10 mouse cellular contexts compared by ENCODE assay signal in genomic region chr11:103113005-103113404, GRCm38 (mm10). TPM values are rescaled to one million over a fixed set of nuclear protein-coding genes. Genes with fewer than 3 reads are reported as not detected.
DNase-seq lines count a peak whose midpoint lies in the region; ATAC-seq and TF ChIP-seq lines count a peak whose summit lies in the region.
"Had no signal": no experiment of that assay in that cellular context is flagged by ENCODE, and none has a peak within 500 bp of the region (broad histone marks: within the 10 kb centered on the region; RNA-seq: fewer than 3 reads in every experiment).

No protein-coding gene starts in this region.

- peaks cover 11 to 21% of the 10 kb centered on the region in 2 experiments for H3K4me1 ChIP-seq in liver, embryonic 14.5 days (replicated peaks; ENCODE audit: control insufficient read depth in 2 of 2, insufficient read depth in 2 of 2, low read length in 1 of 2)
- H3K4me1 ChIP-seq in embryonic facial prominence, embryonic 10.5 days, result peaks cover 48% of the 10 kb centered on the region
- peaks cover 24% of the 10 kb centered on the region for H3K4me1 ChIP-seq in intestine, embryonic 16.5 days (ENCODE audit: control insufficient read depth, insufficient read depth, low read length)

- H3K9ac ChIP-seq in liver, embryonic 14.5 days (replicated peaks), result no peak overlapping the region
- H3K9ac ChIP-seq in intestine, embryonic 16.5 days (ENCODE audit: low read depth, low read length), result peak overlapping the region; percentile 64; the same call in 1 of the 2 replicates

- no peak for TF ChIP-seq EP300 in liver, embryonic 14.5 days (IDR thresholded peaks at IDR 0.05; ENCODE audit: low read depth)

- H3K27me3 ChIP-seq in liver, embryonic 14.5 days (ENCODE audit: control insufficient read depth, insufficient read depth, low read length), result no peaks in the 10 kb centered on the region; the same call in 1 of the 2 replicates
- peaks cover 40% of the 10 kb centered on the region for H3K27me3 ChIP-seq in embryonic facial prominence, embryonic 10.5 days (replicated peaks; ENCODE audit: low read depth, poor library complexity, severe bottlenecking)
- H3K27me3 ChIP-seq in intestine, embryonic 16.5 days (replicated peaks; ENCODE audit: control insufficient read depth, insufficient read depth, low read length), result no peaks in the 10 kb centered on the region

- ATAC-seq in liver, embryonic 14.5 days (ENCODE audit: insufficient read depth), result no peak
- ATAC-seq in intestine, embryonic 16.5 days, result no peak
- ATAC-seq: hindbrain, embryonic 16.5 days had no signal

- 67% methylated on average over 12 of the region's 12 CpGs for WGBS in liver, embryonic 14.5 days (ENCODE audit: insufficient replicate concordance)
- WGBS in embryonic facial prominence, embryonic 10.5 days, result 30% methylated on average over 12 of the region's 12 CpGs
- WGBS in intestine, embryonic 16.5 days, result 60% methylated on average over 12 of the region's 12 CpGs

- H3K4me2 ChIP-seq in liver, embryonic 14.5 days (ENCODE audit: low read depth), result 0 out of 2 replicates have a peak overlapping the region, but pooled peaks have one; percentile 1
- no peak overlapping the region for H3K4me2 ChIP-seq in intestine, embryonic 16.5 days (ENCODE audit: low read depth, low read length)

- H3K9me3 ChIP-seq in liver, embryonic 14.5 days (ENCODE audit: control insufficient read depth, low read length), result no peaks in the 10 kb centered on the region
- no peaks in the 10 kb centered on the region for H3K9me3 ChIP-seq in embryonic facial prominence, embryonic 10.5 days
- no peaks in the 10 kb centered on the region for H3K9me3 ChIP-seq in intestine, embryonic 16.5 days (ENCODE audit: control insufficient read depth, low read length)
- H3K9me3 ChIP-seq: neural tube, embryonic 13.5 days had no signal

- H3K4me3 ChIP-seq in liver, embryonic 14.5 days (ENCODE audit: insufficient read depth in 1 of 2, low read depth in 2 of 2, low read length in 2 of 2), result no peak overlapping the region
- peak overlapping the region; percentile 57; the same call in 1 of the 2 replicates for H3K4me3 ChIP-seq in embryonic facial prominence, embryonic 10.5 days
- H3K4me3 ChIP-seq in intestine, embryonic 16.5 days (ENCODE audit: low read length), result no peak overlapping the region

- H3K36me3 ChIP-seq in liver, embryonic 14.5 days (replicated peaks; ENCODE audit: control insufficient read depth, insufficient read depth, low read depth), result no peaks in the 10 kb centered on the region; the same call in 1 of the 2 replicates
- H3K36me3 ChIP-seq in embryonic facial prominence, embryonic 10.5 days (replicated peaks), result no peaks in the 10 kb centered on the region
- no peaks in the 10 kb centered on the region for H3K36me3 ChIP-seq in intestine, embryonic 16.5 days (ENCODE audit: control insufficient read depth, insufficient read depth, low read length)
- H3K36me3 ChIP-seq: neural tube, embryonic 13.5 days had no signal

- no peak for TF ChIP-seq CTCF in liver, embryonic 14.5 days (IDR thresholded peaks at IDR 0.05; ENCODE audit: low read depth)

- DNase-seq in gastrocnemius, postnatal 25 days, result peak; percentile 16
- DNase-seq in gastrocnemius, postnatal 10 days, result no peak
- DNase-seq in liver, embryonic 14.5 days (ENCODE audit: low read depth in 3 of 3, low spot score in 3 of 3), result no peak
- no peak for DNase-seq in liver
- no peak for DNase-seq in embryonic facial prominence, embryonic 10.5 days (ENCODE audit: low spot score)
- no peak for DNase-seq in layer of hippocampus, adult 11-12 months (ENCODE audit: low spot score)
- DNase-seq in adrenal gland, postnatal 25 days, result no peak

- no peak overlapping the region for H3K27ac ChIP-seq in liver, embryonic 14.5 days
- 0 out of 2 replicates have a peak overlapping the region, but pooled peaks have one; percentile 82 for H3K27ac ChIP-seq in embryonic facial prominence, embryonic 10.5 days (replicated peaks)
- peak overlapping the region; percentile 43 for H3K27ac ChIP-seq in intestine, embryonic 16.5 days (ENCODE audit: low read length)
- H3K27ac ChIP-seq: neural tube, embryonic 13.5 days had no signal

RNA-seq across cellular contexts. Expression of gene Hexim1, which starts 3.0 kb away (rescaled TPM):
- 10 to 100 TPM; 17.4 to 19.0 TPM for total RNA-seq in gastrocnemius, postnatal 25 days (2021)
- total RNA-seq in gastrocnemius, postnatal 10 days (2021), result 10 to 100 TPM; 24.0 to 26.7 TPM
- polyA plus RNA-seq in liver, embryonic 14.5 days (2012; rRNA removed), result 8.4 and 11.4 TPM in 2 replicates
- polyA plus RNA-seq in liver, embryonic 14.5 days (2014; fragmentation: Nextera tagmentation; extraction: Ambion mirVana), result 2.4 and 2.6 TPM in 2 replicates
- 2.8 and 2.9 TPM in 2 replicates for polyA plus RNA-seq in embryonic facial prominence, embryonic 10.5 days (2016; fragmentation: Nextera tagmentation; extraction: Ambion mirVana)
- 4.2 and 4.6 TPM in 2 replicates for polyA plus RNA-seq in intestine, embryonic 16.5 days (2015; fragmentation: Nextera tagmentation; extraction: Ambion mirVana)
- total RNA-seq in adrenal gland, postnatal 25 days (2021), result 72.0 and 75.6 TPM in 2 replicates

RNA-seq across cellular contexts. Expression of gene Acbd4, which starts 11.5 kb away (rescaled TPM):
- total RNA-seq in gastrocnemius, postnatal 25 days (2021), result 10 to 100 TPM; 23.7 to 29.7 TPM
- 10 to 100 TPM; 34.9 to 50.5 TPM for total RNA-seq in gastrocnemius, postnatal 10 days (2021)
- 22.2 and 27.3 TPM in 2 replicates for polyA plus RNA-seq in liver, embryonic 14.5 days (2012; rRNA removed)
- 49.7 and 63.2 TPM in 2 replicates for polyA plus RNA-seq in liver, embryonic 14.5 days (2014; fragmentation: Nextera tagmentation; extraction: Ambion mirVana)
- polyA plus RNA-seq in embryonic facial prominence, embryonic 10.5 days (2016; fragmentation: Nextera tagmentation; extraction: Ambion mirVana), result 6.3 and 10.1 TPM in 2 replicates
- polyA plus RNA-seq in intestine, embryonic 16.5 days (2015; fragmentation: Nextera tagmentation; extraction: Ambion mirVana), result 30.4 and 32.5 TPM in 2 replicates
- 92.1 and 129 TPM in 2 replicates for total RNA-seq in adrenal gland, postnatal 25 days (2021)

RNA-seq across cellular contexts. Expression of gene Plcd3, which starts 11.5 kb away (rescaled TPM):
- total RNA-seq in gastrocnemius, postnatal 25 days (2021), result 1 to 10 TPM; 3.2 to 3.9 TPM
- total RNA-seq in gastrocnemius, postnatal 10 days (2021), result 1 to 10 TPM; 5.8 to 8.6 TPM
- polyA plus RNA-seq in liver, embryonic 14.5 days (2012; rRNA removed), result 0.31 and 0.36 TPM in 2 replicates
- 0.06 and 0.29 TPM in 2 replicates for polyA plus RNA-seq in liver, embryonic 14.5 days (2014; fragmentation: Nextera tagmentation; extraction: Ambion mirVana)
- polyA plus RNA-seq in embryonic facial prominence, embryonic 10.5 days (2016; fragmentation: Nextera tagmentation; extraction: Ambion mirVana), result 1.7 and 2.6 TPM in 2 replicates
- polyA plus RNA-seq in intestine, embryonic 16.5 days (2015; fragmentation: Nextera tagmentation; extraction: Ambion mirVana), result 2.1 and 2.3 TPM in 2 replicates
- 9.1 and 13.7 TPM in 2 replicates for total RNA-seq in adrenal gland, postnatal 25 days (2021)

RNA-seq across cellular contexts. Expression of gene Hexim2, which starts 19.2 kb away (rescaled TPM):
- total RNA-seq in gastrocnemius, postnatal 25 days (2021), result 1 to 10 TPM; 1.0 to 1.9 TPM
- 1 to 10 TPM; 5.8 to 6.7 TPM for total RNA-seq in gastrocnemius, postnatal 10 days (2021)
- 2.2 and 3.5 TPM in 2 replicates for polyA plus RNA-seq in liver, embryonic 14.5 days (2012; rRNA removed)
- 3.4 and 4.4 TPM in 2 replicates for polyA plus RNA-seq in liver, embryonic 14.5 days (2014; fragmentation: Nextera tagmentation; extraction: Ambion mirVana)
- polyA plus RNA-seq in embryonic facial prominence, embryonic 10.5 days (2016; fragmentation: Nextera tagmentation; extraction: Ambion mirVana), result 8.4 and 10.9 TPM in 2 replicates
- polyA plus RNA-seq in intestine, embryonic 16.5 days (2015; fragmentation: Nextera tagmentation; extraction: Ambion mirVana), result 5.8 TPM in 2 replicates
- total RNA-seq in adrenal gland, postnatal 25 days (2021), result 3.9 and 6.2 TPM in 2 replicates

RNA-seq across cellular contexts. Expression of gene Fmnl1, which starts 57.9 kb away (rescaled TPM):
- total RNA-seq in gastrocnemius, postnatal 25 days (2021), result 1 to 10 TPM; 4.7 to 4.9 TPM
- 1 to 10 TPM; 6.3 to 8.9 TPM for total RNA-seq in gastrocnemius, postnatal 10 days (2021)
- 2.3 and 3.5 TPM in 2 replicates for polyA plus RNA-seq in liver, embryonic 14.5 days (2012; rRNA removed)
- 2.3 and 3.5 TPM in 2 replicates for polyA plus RNA-seq in liver, embryonic 14.5 days (2014; fragmentation: Nextera tagmentation; extraction: Ambion mirVana)
- 0.49 and 0.67 TPM in 2 replicates for polyA plus RNA-seq in embryonic facial prominence, embryonic 10.5 days (2016; fragmentation: Nextera tagmentation; extraction: Ambion mirVana)
- 2.2 and 2.3 TPM in 2 replicates for polyA plus RNA-seq in intestine, embryonic 16.5 days (2015; fragmentation: Nextera tagmentation; extraction: Ambion mirVana)
- total RNA-seq in adrenal gland, postnatal 25 days (2021), result 15.6 and 19.9 TPM in 2 replicates
